Mouse (Mus musculus): Measurements from ENCODE around the gene Scnn1a. TPM values are rescaled to one million over a fixed set of nuclear protein-coding genes. Genes with fewer than 3 reads are reported as not detected.
"Not testable (repeated sequence)": the region's sequence is repeated elsewhere in the genome, so short reads cannot be mapped to it uniquely, and the experiment has no call there.

The Scnn1a gene
- polyA plus RNA-seq, 1 experiment from 2014 or later = 0.74 TPM

DNA sequence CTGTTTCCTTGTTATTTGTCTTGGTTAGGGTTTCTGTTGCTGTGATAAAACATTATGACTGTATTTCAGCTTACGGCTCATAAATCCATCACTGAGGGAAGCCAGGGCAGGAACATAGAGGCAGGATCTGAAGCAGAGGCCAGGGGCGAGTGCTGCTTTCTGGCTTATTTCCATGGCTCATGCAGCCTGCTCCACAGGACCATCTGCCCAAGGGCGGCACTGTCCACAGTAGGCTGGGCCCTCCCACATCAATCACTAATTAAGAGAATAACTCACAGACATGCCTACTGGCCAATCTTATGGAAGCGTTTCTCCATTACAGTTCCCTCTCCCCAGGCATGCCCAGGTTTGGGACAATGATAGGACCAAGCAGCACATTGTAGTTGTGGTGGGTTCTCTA is 17.2 kb upstream of the Scnn1a start:
- H3K4me3 ChIP-seq (ENCODE audit: low read depth, low read length) = no peak overlapping the region
- 66% methylated on average over 4 of the region's 4 CpGs for WGBS (ENCODE audit: insufficient replicate concordance)
- no peaks in the 10 kb centered on the region for H3K27me3 ChIP-seq (ENCODE audit: control insufficient read depth, insufficient read depth, low read depth, low read length)
- H3K27ac ChIP-seq (ENCODE audit: low read length) = no peak overlapping the region
- no peaks in the 10 kb centered on the region for H3K9me3 ChIP-seq (replicated peaks; ENCODE audit: control insufficient read depth, low read length)
- H3K4me1 ChIP-seq (ENCODE audit: control insufficient read depth, low read depth, low read length) = no peaks in the 10 kb centered on the region
- H3K9ac ChIP-seq (ENCODE audit: low read depth, low read length) = no peak overlapping the region
- no peak for ATAC-seq (ENCODE audit: low read depth)
- no peak overlapping the region for H3K4me2 ChIP-seq (ENCODE audit: low read depth, low read length)
- peaks cover 3% of the 10 kb centered on the region; the same call in 1 of the 2 replicates for H3K36me3 ChIP-seq (ENCODE audit: control insufficient read depth, insufficient read depth)

GRCm38 (mm10) chr6:125304408-125304807 is 16.1 kb upstream of the Scnn1a start:
- not testable (repeated sequence) for H3K4me3 ChIP-seq (ENCODE audit: low read depth, low read length); H3K36me3 ChIP-seq (ENCODE audit: control insufficient read depth, insufficient read depth); H3K9me3 ChIP-seq (replicated peaks; ENCODE audit: control insufficient read depth, low read length); H3K27ac ChIP-seq (ENCODE audit: low read length); H3K27me3 ChIP-seq (ENCODE audit: control insufficient read depth, insufficient read depth, low read depth, low read length); H3K4me1 ChIP-seq (ENCODE audit: control insufficient read depth, low read depth, low read length); H3K9ac ChIP-seq (ENCODE audit: low read depth, low read length); ATAC-seq (ENCODE audit: low read depth); H3K4me2 ChIP-seq (ENCODE audit: low read depth, low read length)
- WGBS (ENCODE audit: insufficient replicate concordance) = 64% methylated on average over 7 of the region's 7 CpGs

GRCm38 (mm10) chr6:125305465-125305864 is 15.0 kb upstream of the Scnn1a start:
- no peak for ATAC-seq (ENCODE audit: low read depth)
- Histone ChIP-seq H3K27ac (ENCODE audit: low read length) (no peak overlapping the region), H3K27me3 (ENCODE audit: control insufficient read depth, insufficient read depth, low read depth, low read length) (no peaks in the 10 kb centered on the region), H3K4me3 (ENCODE audit: low read depth, low read length) (no peak overlapping the region), H3K4me1 (ENCODE audit: control insufficient read depth, low read depth, low read length) (peaks cover 3% of the 10 kb centered on the region; the same call in 1 of the 2 replicates), H3K36me3 (ENCODE audit: control insufficient read depth, insufficient read depth) (peaks cover 3% of the 10 kb centered on the region; the same call in 1 of the 2 replicates), H3K9ac (ENCODE audit: low read depth, low read length) (no peak overlapping the region), H3K9me3 (replicated peaks; ENCODE audit: control insufficient read depth, low read length) (no peaks in the 10 kb centered on the region), H3K4me2 (ENCODE audit: low read depth, low read length) (no peak overlapping the region)
- 68% methylated on average over 6 of the region's 6 CpGs for WGBS (ENCODE audit: insufficient replicate concordance)

DNA sequence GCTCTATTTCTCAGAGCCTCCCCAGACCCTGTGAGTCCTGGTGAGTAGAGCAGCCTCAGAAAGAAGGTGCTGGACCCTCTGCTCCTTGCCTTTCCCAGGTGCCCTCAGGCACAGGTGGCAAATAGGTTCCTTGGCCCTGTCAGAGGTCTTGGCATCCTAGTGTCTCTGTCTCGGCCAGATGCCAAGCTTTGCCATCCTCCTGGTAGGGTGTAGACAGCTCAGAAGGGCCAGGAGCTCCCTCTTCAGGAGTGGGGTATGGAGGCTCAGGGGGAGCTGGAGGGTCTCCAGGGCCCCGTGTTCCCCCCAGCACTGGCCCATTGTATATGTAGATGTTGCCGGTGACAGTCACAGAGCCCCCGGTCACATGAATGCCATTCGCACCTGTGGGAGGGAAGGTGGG is 13.4 kb upstream of the Scnn1a start:
- WGBS (ENCODE audit: insufficient replicate concordance) = 77% methylated on average over 5 of the region's 5 CpGs
- no peaks in the 10 kb centered on the region for H3K9me3 ChIP-seq (replicated peaks; ENCODE audit: control insufficient read depth, low read length)
- H3K4me3 ChIP-seq (ENCODE audit: low read depth, low read length) = no peak overlapping the region
- H3K4me1 ChIP-seq (ENCODE audit: control insufficient read depth, low read depth, low read length) = peaks cover 3% of the 10 kb centered on the region
- no peaks in the 10 kb centered on the region for H3K27me3 ChIP-seq (ENCODE audit: control insufficient read depth, insufficient read depth, low read depth, low read length)
- peaks cover 3% of the 10 kb centered on the region; the same call in 1 of the 2 replicates for H3K36me3 ChIP-seq (ENCODE audit: control insufficient read depth, insufficient read depth)
- no peak overlapping the region for H3K4me2 ChIP-seq (ENCODE audit: low read depth, low read length)
- H3K27ac ChIP-seq (ENCODE audit: low read length) = no peak overlapping the region
- no peak for ATAC-seq (ENCODE audit: low read depth)
- no peak overlapping the region for H3K9ac ChIP-seq (ENCODE audit: low read depth, low read length)

GRCm38 (mm10) chr6:125308921-125309320 is 11.5 kb upstream of the Scnn1a start:
- Histone ChIP-seq H3K27me3 (ENCODE audit: control insufficient read depth, insufficient read depth, low read depth, low read length) (no peaks in the 10 kb centered on the region; the same call in 1 of the 2 replicates), H3K9me3 (replicated peaks; ENCODE audit: control insufficient read depth, low read length) (no peaks in the 10 kb centered on the region), H3K27ac (ENCODE audit: low read length) (no peak overlapping the region), H3K36me3 (ENCODE audit: control insufficient read depth, insufficient read depth) (peaks cover 3% of the 10 kb centered on the region; the same call in 1 of the 2 replicates), H3K4me3 (ENCODE audit: low read depth, low read length) (no peak overlapping the region), H3K4me2 (ENCODE audit: low read depth, low read length) (no peak overlapping the region), H3K4me1 (ENCODE audit: control insufficient read depth, low read depth, low read length) (peaks cover 3% of the 10 kb centered on the region), H3K9ac (ENCODE audit: low read depth, low read length) (no peak overlapping the region)
- WGBS (ENCODE audit: insufficient replicate concordance) = 52% methylated on average over 13 of the region's 13 CpGs
- no peak for ATAC-seq (ENCODE audit: low read depth)

DNA sequence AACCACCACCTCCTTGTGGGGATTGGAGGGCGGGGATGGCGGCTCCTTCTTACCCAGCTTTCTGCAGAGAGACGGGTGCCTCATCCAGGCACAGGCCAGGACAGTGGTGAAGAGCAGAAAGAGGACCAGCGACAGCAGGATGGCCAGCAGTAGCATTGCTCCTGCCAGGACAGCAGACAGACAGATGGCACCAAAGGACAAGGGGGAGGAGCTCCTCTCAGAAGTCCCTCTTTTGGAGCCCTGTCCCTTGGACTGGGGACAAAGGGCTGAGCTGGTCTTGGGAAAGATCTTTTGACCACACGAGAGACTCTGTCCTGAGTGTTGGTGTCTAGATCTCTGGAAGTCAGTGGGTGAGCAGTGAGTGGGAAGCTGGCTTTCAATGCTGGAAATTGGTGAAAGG is 11.1 kb upstream of the Scnn1a start:
- no peak overlapping the region for H3K9ac ChIP-seq (ENCODE audit: low read depth, low read length)
- H3K27me3 ChIP-seq (ENCODE audit: control insufficient read depth, insufficient read depth, low read depth, low read length) = no peaks in the 10 kb centered on the region; the same call in 1 of the 2 replicates
- no peak overlapping the region for H3K4me2 ChIP-seq (ENCODE audit: low read depth, low read length)
- peaks cover 8% of the 10 kb centered on the region for H3K4me1 ChIP-seq (ENCODE audit: control insufficient read depth, low read depth, low read length)
- H3K9me3 ChIP-seq (replicated peaks; ENCODE audit: control insufficient read depth, low read length) = no peaks in the 10 kb centered on the region
- H3K4me3 ChIP-seq (ENCODE audit: low read depth, low read length) = no peak overlapping the region
- 53% methylated on average over 5 of the region's 5 CpGs for WGBS (ENCODE audit: insufficient replicate concordance)
- peaks cover 3% of the 10 kb centered on the region; the same call in 1 of the 2 replicates for H3K36me3 ChIP-seq (ENCODE audit: control insufficient read depth, insufficient read depth)
- ATAC-seq (ENCODE audit: low read depth) = no peak
- H3K27ac ChIP-seq (ENCODE audit: low read length) = no peak overlapping the region

DNA sequence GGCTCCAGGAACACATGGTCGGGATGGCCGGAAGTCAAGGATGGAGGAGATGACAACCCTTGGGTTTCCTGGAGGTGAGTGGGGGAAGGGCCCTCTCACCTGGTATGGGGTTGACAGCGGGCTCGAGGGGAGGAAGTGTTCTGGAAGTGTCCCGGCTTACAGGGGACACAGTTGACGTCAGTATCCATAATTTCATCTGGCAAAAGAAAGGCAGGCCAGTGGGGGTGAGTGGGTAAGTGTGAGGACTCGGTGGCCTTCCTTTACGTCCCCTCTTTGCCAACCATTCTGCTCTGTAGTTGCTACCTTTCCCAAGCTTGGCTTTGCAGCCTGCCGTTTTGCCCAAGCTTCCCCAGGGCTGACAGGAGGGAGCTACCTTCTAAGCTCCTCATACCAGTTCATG is 8.3 kb upstream of the Scnn1a start:
- H3K4me3 ChIP-seq (ENCODE audit: low read depth, low read length) = peak overlapping the region; percentile 67; the same call in 1 of the 2 replicates
- ATAC-seq (ENCODE audit: low read depth) = no peak
- WGBS (ENCODE audit: insufficient replicate concordance) = 65% methylated on average over 9 of the region's 9 CpGs

DNA sequence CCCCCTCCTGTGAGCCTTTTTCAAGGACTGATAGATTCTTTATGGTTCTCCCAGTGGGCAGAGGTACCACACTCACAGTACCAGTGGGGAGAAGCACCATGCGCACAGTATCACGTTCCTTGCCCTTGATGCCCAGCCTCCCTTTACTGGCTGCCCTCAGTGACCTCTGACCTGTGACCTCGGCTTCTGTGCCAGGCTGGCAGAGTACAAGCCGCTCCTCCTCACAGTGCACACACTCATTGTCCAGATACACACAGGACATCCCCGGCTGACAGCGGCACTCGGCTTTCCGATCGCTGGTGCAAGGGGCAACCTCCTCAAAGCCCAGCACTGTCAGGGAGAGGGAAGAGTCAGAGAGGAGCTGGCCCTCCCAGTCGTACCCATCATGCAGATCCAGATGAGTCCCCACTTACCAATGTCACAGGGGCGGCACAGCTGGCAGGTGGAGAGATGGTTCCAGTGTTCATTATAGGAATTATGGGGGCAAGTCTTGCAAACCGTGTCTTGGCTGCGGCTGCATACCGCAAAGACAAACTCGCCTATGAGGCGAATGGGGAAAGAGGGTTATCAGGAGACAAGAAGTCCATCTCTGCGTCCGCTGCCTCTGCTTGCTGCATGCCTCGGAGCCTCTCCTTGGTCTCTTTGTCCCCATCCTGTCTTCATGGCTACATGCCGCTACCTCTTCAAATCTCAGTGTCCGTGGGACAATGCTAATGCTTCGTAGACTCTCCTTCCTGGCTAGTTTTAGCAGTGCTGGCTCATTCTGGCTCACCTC is 7.7 kb upstream of the Scnn1a start:
- 42% methylated on average over 22 of the region's 22 CpGs for WGBS (ENCODE audit: insufficient replicate concordance)
- no peak for ATAC-seq (ENCODE audit: low read depth)
- no peaks in the 10 kb centered on the region for H3K36me3 ChIP-seq (ENCODE audit: control insufficient read depth, insufficient read depth)
- H3K27ac ChIP-seq (ENCODE audit: low read length) = peak overlapping the region; percentile 64
- peak overlapping the region; percentile 49 for H3K4me2 ChIP-seq (ENCODE audit: low read depth, low read length)
- peak overlapping the region; percentile 67 for H3K4me3 ChIP-seq (ENCODE audit: low read depth, low read length)
- H3K4me1 ChIP-seq (ENCODE audit: control insufficient read depth, low read depth, low read length) = peaks cover 8% of the 10 kb centered on the region
- no peaks in the 10 kb centered on the region for H3K9me3 ChIP-seq (replicated peaks; ENCODE audit: control insufficient read depth, low read length)
- peak overlapping the region; percentile 74 for H3K9ac ChIP-seq (ENCODE audit: low read depth, low read length)
- no peaks in the 10 kb centered on the region; the same call in 1 of the 2 replicates for H3K27me3 ChIP-seq (ENCODE audit: control insufficient read depth, insufficient read depth, low read depth, low read length)

More for the DNA sequence above, 8.3 kb upstream of the Scnn1a start:
- Histone ChIP-seq H3K9ac (ENCODE audit: low read depth, low read length) (no peak overlapping the region), H3K9me3 (replicated peaks; ENCODE audit: control insufficient read depth, low read length) (no peaks in the 10 kb centered on the region), H3K27ac (ENCODE audit: low read length) (no peak overlapping the region), H3K36me3 (ENCODE audit: control insufficient read depth, insufficient read depth) (peaks cover 1% of the 10 kb centered on the region; the same call in 1 of the 2 replicates), H3K27me3 (ENCODE audit: control insufficient read depth, insufficient read depth, low read depth, low read length) (no peaks in the 10 kb centered on the region; the same call in 1 of the 2 replicates), H3K4me2 (ENCODE audit: low read depth, low read length) (peak overlapping the region; percentile 49), H3K4me1 (ENCODE audit: control insufficient read depth, low read depth, low read length) (peaks cover 8% of the 10 kb centered on the region)

GRCm38 (mm10) chr6:125313546-125314230 is 6.8 kb upstream of the Scnn1a start, which contains the start of gene Ltbr:
TSS of gene Ltbr (minus strand) at chr6:125313885.
- Histone ChIP-seq H3K9ac (ENCODE audit: low read depth, low read length) (peak within 1 kb of the TSS; percentile 74), H3K4me1 (ENCODE audit: control insufficient read depth, low read depth, low read length) (peaks cover 8% of the 10 kb centered on the region), H3K36me3 (ENCODE audit: control insufficient read depth, insufficient read depth) (no peaks in the 10 kb centered on the region), H3K4me2 (ENCODE audit: low read depth, low read length) (peak within 1 kb of the TSS; percentile 49), H3K9me3 (replicated peaks; ENCODE audit: control insufficient read depth, low read length) (no peaks in the 10 kb centered on the region), H3K27me3 (ENCODE audit: control insufficient read depth, insufficient read depth, low read depth, low read length) (no peaks in the 10 kb centered on the region; the same call in 1 of the 2 replicates), H3K27ac (ENCODE audit: low read length) (peak within 1 kb of the TSS; percentile 64), H3K4me3 (ENCODE audit: low read depth, low read length) (peak within 1 kb of the TSS; percentile 67)
- WGBS (ENCODE audit: insufficient replicate concordance) = 1% methylated on average over 45 of the region's 46 CpGs
- ATAC-seq (ENCODE audit: low read depth) = peak; percentile 89
